Mouse (Mus musculus) E14TG2a.4 (cell line): ENCODE measurements around the gene Cenpk.
A peak's percentile ranks its signal among the peaks of the same experiment; 100 is the strongest.
"Not testable (repeated sequence)": the region's sequence is repeated elsewhere in the genome, so short reads cannot be mapped to it uniquely, and the experiment has no call there.

ENCODE experiments used
- H3K27me3 ChIP-seq: 2 replicates; pipeline ENCODE4 v1.6.1; 2014; ENCODE audit warnings: low read length, control low read depth; ENCODE audit not compliant: insufficient read depth
- H3K36me3 ChIP-seq: 2 replicates; pipeline ENCODE4 v1.6.1; 2014; ENCODE audit warnings: low read length, control low read depth; ENCODE audit not compliant: insufficient read depth
- H3K4me1 ChIP-seq: replicated peaks from 2 replicates; pipeline ENCODE4 v1.6.1; 2014; ENCODE audit warnings: low read depth, low read length, control low read depth
- H3K4me3 ChIP-seq: replicated peaks from 2 replicates; pipeline ENCODE4 v1.5.1; 2014; ENCODE audit warnings: mild to moderate bottlenecking, low read length
- H3K9me3 ChIP-seq: 2 replicates; pipeline ENCODE4 v1.6.1; 2014; ENCODE audit warnings: low read length, control low read depth
- CTCF ChIP-seq: conservative IDR thresholded peaks from 2 replicates; pipeline ENCODE4 v1.5.1; 2014; ENCODE audit warnings: low read length
- NANOG ChIP-seq: IDR thresholded peaks from 2 replicates; pipeline ENCODE4 v1.6.1; 2014; ENCODE audit warnings: borderline replicate concordance, low read length, mixed read lengths
- POU5F1 ChIP-seq: IDR thresholded peaks from 2 replicates; pipeline ENCODE4 v1.6.1; 2014; ENCODE audit warnings: low read length, borderline replicate concordance

The Cenpk gene

GRCm38 (mm10) chr13:104228384-104229066, at the start of gene Cenpk, which contains the start of gene Ppwd1:
Cenpk (plus strand) TSS chr13:104228611.
Ppwd1 (minus strand) TSS chr13:104228843.
- no peak for TF ChIP-seq NANOG
- TF ChIP-seq CTCF = no peak
- TF ChIP-seq POU5F1 = no peak
- no peaks in the 10 kb centered on the region for H3K27me3 ChIP-seq
- H3K36me3 ChIP-seq = peaks cover 10% of the 10 kb centered on the region
- no peaks in the 10 kb centered on the region for H3K9me3 ChIP-seq
- peaks cover 7% of the 10 kb centered on the region for H3K4me1 ChIP-seq
- H3K4me3 ChIP-seq = peak within 1 kb of the TSS; percentile 90

- Histone ChIP-seq H3K4me3 (peak within 1 kb of the TSS; percentile 93), H3K9me3 (no peaks in the 10 kb centered on the region), H3K4me1 (peaks cover 36% of the 10 kb centered on the region), H3K27me3 (no peaks in the 10 kb centered on the region), H3K36me3 (peaks cover 33% of the 10 kb centered on the region)
- TF ChIP-seq CTCF = no peak
- no peak for TF ChIP-seq POU5F1
- no peak for TF ChIP-seq NANOG
Observed at GRCm38 (mm10) chr13:104178650-104179121, 49.7 kb upstream of the Cenpk start, which contains the start of gene Trim23. Trim23 (plus strand) TSS chr13:104178797.

- TF ChIP-seq POU5F1 = no peak
- no peak for TF ChIP-seq CTCF
- no peak for TF ChIP-seq NANOG
- peaks cover 30% of the 10 kb centered on the region for H3K36me3 ChIP-seq
Observed at GRCm38 (mm10) chr13:104179176-104179888, 49.1 kb upstream of the Cenpk start.

GRCm38 (mm10) chr13:104187357-104187756, 41.1 kb upstream of the Cenpk start:
- H3K36me3 ChIP-seq = peaks cover 62% of the 10 kb centered on the region
- H3K9me3 ChIP-seq = no peaks in the 10 kb centered on the region
- no peak for TF ChIP-seq CTCF
- TF ChIP-seq NANOG = no peak
- no peak for TF ChIP-seq POU5F1
- H3K27me3 ChIP-seq = no peaks in the 10 kb centered on the region
- H3K4me3 ChIP-seq = no peak overlapping the region
- 0 out of 2 replicates have a peak, but pooled peaks cover 3% of the 10 kb centered on the region for H3K4me1 ChIP-seq

More at GRCm38 (mm10) chr13:104179176-104179888, 49.1 kb upstream of the Cenpk start:
- Histone ChIP-seq H3K4me1 (peaks cover 35% of the 10 kb centered on the region), H3K27me3 (no peaks in the 10 kb centered on the region), H3K9me3 (no peaks in the 10 kb centered on the region), H3K4me3 (peak overlapping the region; percentile 93)

GRCm38 (mm10) chr13:104195891-104196290, 32.5 kb upstream of the Cenpk start:
- H3K27me3 ChIP-seq, H3K9me3 ChIP-seq, H3K4me1 ChIP-seq, H3K4me3 ChIP-seq: not testable (repeated sequence)
- H3K36me3 ChIP-seq = peaks cover 36% of the 10 kb centered on the region

- Histone ChIP-seq H3K27me3 (no peaks in the 10 kb centered on the region), H3K4me3 (no peak overlapping the region), H3K4me1 (no peaks in the 10 kb centered on the region), H3K9me3 (no peaks in the 10 kb centered on the region), H3K36me3 (peaks cover 59% of the 10 kb centered on the region)
- TF ChIP-seq CTCF (0 out of 2 replicates have a peak, but pooled peaks have one; percentile 2), POU5F1 (no peak)
Observed at GRCm38 (mm10) chr13:104204313-104204712, 24.1 kb upstream of the Cenpk start.

GRCm38 (mm10) chr13:104227478-104227877, 933 bp upstream of the Cenpk start:
- H3K9me3 ChIP-seq = no peaks in the 10 kb centered on the region
- TF ChIP-seq POU5F1 = no peak
- TF ChIP-seq NANOG = no peak
- TF ChIP-seq CTCF = no peak
- H3K4me3 ChIP-seq = peak overlapping the region; percentile 90
- H3K27me3 ChIP-seq = no peaks in the 10 kb centered on the region
- H3K36me3 ChIP-seq = peaks cover 4% of the 10 kb centered on the region
- H3K4me1 ChIP-seq = peaks cover 7% of the 10 kb centered on the region

- H3K4me3 ChIP-seq = peak overlapping the region; percentile 90
- no peaks in the 10 kb centered on the region for H3K27me3 ChIP-seq
- no peaks in the 10 kb centered on the region for H3K9me3 ChIP-seq
- peaks cover 10% of the 10 kb centered on the region for H3K36me3 ChIP-seq
- peaks cover 7% of the 10 kb centered on the region for H3K4me1 ChIP-seq
- TF ChIP-seq POU5F1 (no peak), CTCF (no peak), NANOG (no peak)
Observed at GRCm38 (mm10) chr13:104229181-104229580, 770 bp downstream of the Cenpk start.

GRCm38 (mm10) chr13:104258997-104259396, 30.6 kb downstream of the Cenpk start:
- H3K4me1 ChIP-seq = no peaks in the 10 kb centered on the region
- peaks cover 50% of the 10 kb centered on the region for H3K9me3 ChIP-seq
- no peaks in the 10 kb centered on the region for H3K27me3 ChIP-seq
- H3K4me3 ChIP-seq = no peak overlapping the region
- no peak for TF ChIP-seq NANOG
- no peak for TF ChIP-seq CTCF
- no peak for TF ChIP-seq POU5F1
- no peaks in the 10 kb centered on the region for H3K36me3 ChIP-seq
